Mouse (Mus musculus) spleen, adult 18-20 months (tissue): Measurements from ENCODE around the gene Tuba1c.

Source experiments
- DNase-seq, 2 experiments: peaks; one replicate each; pipeline ENCODE4 v3.0.0; 2022; ENCODE audit warnings: mixed read lengths in 2 of 2

Tuba1c gene

DNA sequence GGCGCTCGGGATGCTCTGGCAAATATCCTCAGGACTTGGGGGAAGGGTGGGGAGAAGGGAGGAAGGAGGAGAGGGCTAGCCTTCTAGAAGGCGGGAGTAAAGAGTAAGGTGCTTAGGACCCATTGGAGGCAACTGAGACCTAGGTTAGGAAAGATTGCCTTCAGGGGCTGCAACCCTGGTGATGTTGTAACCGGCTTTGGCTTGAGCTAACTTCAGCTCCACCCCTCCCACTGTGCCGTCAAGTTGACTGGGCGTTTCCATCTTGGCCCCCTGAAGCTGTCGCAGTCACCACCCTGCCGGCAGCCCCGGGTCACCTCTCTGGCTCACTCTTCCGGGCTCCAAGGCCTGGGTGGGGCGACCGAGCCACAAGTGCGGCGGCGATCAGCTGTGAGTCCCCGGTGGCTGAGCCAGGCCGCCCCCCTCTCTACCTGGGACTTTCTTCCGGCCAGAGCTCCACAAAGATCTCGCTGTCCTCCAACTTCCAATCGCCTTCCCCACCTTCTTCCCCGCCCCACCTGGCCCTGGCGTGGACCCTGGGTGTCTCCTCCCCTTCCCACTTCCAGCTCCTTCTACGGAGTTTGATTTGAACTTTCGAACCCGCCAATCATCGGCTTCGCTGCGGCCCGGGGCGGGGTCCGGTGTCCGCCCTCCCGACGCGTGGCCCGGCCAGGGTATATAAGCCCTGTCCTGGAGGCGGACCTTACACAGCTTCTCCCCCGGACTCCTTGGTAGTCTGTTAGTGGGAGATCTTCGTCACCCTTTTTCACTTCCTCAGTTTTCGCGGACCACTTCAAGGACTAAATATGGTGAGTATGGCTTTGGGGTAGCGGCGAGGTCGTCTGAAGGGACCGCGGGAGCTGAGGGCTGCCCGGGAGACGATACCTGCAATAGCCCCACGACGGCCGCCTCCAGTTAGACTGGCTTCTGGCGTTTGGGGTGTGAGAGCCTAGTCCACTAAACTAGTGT is at the start of gene Tuba1c:
Gene Tuba1c, plus strand, starts transcription at position 273 of the 966 bp plus-strand sequence.
- DNase-seq: peak; percentile 90 to 92

DNA sequence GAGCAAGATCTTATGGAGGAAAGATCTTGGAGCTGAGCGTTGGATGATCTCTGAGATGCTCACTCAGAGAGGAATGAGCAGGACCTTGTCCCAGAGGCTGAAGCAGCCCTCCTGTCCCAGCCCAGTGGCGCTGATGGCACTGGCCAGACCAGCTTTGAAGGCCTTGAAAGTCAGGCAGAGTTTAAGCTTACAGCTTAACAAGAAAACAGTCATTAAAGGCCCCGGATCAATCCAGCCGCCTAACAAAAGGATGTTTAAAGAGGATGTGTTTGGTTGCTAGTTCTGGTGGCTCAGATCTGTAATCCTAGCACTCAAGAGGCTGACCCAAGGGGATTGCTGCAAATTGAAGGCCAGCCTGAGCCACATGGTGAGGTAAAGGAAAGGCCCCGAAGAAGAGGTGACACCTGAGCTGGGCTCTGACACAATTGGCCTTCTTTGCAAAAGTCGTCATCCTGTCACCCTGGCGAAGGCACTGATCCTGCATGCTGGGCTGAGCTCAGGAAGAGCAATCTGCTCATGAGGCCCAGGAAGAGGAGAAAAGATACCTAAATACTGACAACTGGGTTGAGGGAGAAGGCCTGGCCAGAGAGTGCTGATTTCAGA is 49.6 kb upstream of the Tuba1c start:
- no peak for DNase-seq

DNA sequence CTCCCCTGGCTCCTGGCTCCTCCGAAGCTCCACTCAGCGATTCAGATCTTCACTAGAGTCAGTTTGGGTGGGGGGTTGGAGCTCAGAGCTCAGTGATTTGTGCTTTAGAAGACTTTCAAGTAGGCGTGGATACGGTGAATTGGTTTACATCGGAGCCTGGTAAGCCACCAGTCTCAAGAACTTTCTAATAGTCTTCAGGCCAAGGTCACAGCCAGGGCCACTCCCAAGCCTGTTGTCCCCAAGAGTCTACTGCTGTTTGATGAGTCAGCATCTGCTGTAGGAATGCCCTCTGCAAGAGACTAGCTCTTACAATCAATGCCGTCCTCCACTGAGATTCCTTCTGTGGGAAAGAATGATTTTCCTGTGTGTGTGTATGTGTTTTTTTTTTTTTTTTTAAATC is 47.6 kb upstream of the Tuba1c start:
- DNase-seq: no peak

DNA sequence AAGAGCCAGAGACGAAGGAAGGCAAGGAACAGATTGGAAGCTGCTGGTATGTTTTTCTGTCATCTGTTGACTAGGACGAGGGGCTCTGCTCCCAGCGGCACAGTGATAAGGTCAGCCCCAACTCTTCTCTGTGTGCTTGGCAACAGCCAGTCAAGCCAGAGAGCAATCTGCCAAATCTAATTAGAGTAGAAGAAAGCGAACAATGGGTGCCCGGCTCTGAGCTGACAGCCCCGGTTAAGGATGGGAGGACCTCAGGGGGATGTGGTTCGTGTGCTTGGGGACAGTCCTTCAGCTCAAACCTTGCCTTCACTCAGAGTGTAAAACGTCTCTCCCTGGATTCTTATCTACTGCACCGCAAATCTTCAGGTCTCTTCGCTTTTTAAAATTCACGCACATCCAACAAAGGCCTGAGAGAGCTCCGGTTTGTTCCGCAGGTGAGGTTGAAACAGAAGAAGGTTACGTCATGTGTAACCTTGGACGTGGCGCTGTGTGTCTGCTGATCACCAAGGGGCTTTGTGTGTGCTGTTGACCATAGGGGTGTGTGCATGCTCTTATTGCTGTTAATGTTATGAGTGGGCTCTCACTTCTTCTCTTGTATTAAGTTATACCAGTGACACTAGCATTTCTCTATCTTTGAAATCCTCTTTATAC is 46.1 kb upstream of the Tuba1c start:
- DNase-seq: no peak

DNA sequence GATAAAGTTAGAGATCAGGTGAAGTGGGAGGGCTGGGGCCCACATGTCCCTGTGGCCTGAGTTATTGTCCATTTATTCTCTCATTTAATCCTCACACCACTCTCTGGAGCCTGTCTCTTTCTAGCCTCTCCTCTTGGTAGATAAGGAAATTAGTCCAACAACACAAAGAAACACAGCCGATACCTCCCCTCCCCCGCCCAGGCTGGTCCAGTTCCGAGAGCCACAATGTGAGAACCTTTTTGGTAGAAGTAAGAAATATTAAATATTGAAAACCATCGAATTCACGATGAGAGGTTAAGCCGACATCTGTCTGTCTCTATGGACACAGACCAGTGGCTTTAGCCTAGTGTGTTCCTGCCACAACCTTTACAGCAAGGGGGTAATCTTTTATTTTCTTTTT is 45.0 kb upstream of the Tuba1c start:
- peak in 1 of 2 experiments; percentile 30 for DNase-seq

DNA sequence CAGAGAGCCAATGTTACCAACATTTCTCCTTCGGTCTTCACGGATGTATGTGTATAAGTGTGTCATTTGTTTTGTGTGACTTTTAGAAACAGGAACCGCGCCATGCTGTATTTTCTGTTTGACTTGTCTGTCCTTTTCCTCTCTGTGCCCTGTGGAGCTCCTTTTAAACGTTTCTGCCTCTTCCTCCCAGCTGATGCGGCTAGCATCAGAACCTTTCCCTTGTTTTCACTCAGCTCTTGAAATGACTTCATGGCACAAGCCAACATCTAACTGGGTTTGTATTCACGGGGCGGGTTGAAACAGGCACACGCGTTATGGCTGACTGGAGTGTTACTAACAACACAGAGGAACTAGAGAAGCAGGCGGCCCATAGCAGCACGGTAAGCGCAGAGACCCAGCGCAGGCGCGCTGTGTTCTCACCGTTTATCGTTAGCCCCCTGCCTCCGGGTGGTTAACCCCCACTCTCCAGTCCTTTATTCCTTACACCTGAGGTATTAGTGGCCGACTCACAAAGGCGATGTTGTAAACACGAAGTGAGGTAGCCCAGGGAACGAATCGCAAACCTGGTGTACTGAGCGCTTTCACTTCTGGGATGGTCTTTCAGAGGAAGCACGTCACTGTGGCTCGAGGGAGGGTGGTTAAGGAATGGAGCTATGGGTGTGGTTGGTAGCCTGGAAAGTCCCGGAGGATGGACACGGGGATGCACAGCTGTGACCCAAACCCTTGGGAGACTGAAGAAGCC is 44.3 kb upstream of the Tuba1c start:
- peak; percentile 67 to 71 for DNase-seq

DNA sequence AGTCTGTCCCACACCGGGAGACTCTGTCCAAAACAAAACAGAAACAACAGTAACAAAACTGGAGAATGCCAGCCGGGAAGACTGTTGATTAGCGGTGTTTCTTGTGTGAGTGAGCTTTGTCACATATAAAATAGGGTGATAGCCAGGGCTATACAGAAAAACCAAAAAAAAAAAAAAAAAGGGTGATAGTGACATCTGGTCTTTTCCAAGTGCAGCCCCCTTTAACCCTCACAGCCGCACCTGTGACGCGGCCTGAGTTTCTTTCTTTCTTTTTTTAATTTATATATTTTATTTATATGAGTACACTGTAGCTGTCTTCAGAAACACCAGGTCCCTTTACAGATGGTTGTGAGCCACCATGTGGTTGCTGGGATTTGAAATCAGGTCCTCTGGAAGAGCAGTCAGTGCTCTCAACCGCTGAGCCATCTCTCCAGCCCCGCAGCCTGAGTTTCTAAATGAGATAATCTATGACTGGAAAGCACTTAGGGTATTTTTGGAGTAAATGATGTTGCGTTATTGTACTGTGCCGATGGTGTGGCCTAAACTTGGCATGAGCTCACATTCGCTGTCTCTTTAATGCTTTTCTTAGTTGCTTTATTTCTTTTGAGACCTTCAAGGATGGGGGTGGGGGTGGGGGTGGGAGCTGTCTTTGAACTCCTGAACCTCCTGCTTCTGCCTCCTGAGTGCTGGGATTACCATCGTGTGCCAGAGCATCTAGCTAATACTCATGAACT is 43.5 kb upstream of the Tuba1c start:
- DNase-seq: no peak

DNA sequence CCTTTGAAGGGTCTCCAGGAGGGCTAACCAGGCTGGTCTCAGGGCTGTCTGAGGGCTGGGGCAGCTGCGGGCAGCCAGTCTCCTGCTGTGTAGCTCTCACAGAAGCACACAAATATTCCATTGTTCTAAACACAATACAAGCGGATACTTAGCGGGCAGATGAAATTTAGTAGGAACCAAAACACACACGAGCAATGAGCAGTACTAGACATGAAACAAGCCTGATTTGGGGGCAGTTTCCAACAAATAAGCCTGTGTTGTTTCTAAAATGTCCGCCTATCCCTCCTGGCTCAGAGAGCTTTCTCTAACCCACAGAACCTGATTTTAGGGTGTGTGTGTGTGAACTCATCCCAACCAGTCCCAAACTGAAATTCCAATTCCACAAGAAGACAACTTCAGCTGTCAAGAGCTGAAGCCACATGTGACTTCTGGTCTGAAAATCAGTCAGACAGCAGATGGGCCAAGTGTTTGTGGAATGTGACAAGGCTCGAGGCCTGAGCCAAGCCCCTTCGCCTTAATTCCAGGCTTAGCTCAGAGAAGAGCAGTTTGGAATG is 42.5 kb upstream of the Tuba1c start:
- DNase-seq: no peak

DNA sequence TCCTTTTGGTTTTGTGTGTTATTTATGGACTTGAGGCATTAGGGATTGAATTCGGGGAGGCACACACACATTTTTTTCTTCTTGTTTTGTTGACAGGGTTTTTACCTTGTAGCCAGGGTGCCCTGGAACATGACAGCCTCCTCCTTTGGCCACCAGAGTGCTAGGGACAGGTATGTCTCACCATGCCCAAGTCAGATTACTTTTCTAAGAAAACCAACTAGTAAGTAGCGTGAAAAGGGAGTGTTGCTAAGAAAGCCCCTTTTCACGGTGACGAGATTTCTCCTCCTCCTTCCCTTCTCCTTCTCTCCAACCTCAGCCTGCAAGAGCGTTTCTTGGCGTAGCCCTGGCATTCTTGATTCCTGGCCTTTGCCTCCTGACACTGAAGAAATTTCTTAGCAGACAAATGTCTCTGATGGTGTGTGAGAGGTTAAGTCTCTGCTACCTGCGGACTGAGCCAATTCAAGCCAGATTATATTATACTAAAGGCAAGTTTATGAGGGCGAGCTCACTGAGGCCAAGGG is 42.0 kb upstream of the Tuba1c start:
- no peak for DNase-seq

DNA sequence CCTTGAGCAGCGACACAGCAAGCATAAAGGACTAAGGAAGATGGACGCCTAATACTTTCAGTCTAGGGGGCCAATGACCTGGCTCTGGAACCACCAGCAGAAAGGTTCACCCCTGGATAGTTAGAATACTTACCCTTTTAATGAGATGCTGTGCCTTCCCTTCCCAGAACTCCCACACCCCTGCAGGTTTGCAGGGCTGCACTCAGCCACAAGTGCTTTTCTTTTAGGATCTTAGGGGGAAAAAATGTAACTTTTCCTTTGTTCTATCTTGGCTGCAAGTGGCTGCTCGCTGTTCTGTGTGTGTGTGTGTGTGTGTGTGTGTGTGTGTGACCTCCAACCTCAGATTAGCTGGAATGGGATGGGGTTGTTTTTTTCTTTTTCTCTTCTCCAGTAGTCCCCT is 40.9 kb upstream of the Tuba1c start:
- DNase-seq: no peak

DNA sequence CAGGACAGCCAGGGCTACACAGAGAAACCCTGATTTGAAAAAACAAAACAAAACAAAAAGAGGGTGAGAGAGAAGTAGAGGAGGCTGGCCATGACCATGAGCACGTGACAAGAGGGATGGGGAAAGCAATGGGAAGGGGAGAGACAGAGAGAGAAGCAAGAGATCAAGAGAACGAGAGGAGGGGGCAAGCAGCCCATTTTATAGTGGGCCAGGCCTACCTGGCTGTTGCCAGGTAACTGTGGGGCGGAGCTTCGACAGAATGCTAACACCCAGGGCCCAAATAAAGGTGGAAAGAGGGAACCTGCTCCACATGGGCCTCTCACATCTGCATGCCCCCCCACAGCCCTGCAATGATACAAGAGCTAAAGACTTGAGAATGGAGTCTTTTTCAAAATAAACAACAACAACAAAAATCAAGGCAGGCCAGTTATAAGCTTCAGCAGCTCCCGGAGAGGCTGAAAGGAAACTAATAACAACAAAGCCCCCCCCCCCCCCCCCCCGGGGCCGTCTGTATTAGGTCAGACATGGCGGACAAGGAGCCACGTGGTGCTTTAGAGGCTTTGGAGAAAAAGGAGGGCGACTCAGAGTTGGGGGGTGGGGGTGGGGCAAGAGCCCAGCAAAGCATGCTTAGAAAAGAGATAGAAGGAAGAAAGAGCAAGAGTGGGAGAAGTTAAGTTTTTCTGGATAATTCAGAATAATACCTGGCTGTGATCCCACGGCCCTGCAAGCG is 39.8 kb upstream of the Tuba1c start:
- no peak for DNase-seq

DNA sequence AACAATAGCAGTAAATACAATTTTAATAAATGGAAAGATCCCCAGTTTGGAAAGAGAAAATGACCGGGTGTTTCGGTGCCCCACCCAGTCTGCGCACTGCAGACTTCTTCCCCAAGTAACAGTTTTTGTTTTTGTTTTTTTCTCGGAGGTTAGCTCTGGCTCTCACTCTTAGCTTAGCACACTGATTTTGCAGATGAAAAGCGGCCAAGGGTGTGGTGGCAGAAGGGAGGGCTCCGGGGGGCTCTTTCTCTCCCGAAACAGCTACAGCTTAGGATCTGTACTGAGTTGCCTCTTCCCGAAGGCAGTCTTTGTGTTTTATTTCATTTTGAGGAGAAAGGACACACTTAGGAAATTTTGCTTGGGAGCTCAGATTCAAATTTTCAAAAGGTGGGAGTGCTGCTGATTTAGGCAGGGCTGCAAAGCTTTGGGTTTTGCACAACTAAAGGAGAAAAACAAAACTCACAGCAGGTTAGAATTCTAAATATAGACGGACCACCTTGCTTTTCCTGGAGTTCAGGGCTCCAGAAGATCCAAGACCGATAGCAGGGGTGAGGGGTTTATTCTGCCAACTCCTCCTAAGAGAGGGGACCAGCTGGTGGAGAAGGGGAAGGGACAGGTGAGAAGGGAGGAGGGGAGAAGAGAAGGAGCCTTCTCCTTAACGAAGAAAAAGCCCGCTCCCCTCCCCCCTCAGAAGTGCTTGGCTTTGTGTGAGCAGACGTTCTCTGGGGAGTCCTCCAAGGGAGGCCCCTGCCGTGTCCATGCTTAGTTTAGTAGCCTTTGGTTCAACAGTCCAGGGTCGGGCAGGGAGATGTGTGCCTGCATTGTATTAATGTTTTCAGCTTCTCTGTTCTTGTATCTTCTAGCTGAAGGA is 38.8 kb upstream of the Tuba1c start:
- DNase-seq: no peak

DNA sequence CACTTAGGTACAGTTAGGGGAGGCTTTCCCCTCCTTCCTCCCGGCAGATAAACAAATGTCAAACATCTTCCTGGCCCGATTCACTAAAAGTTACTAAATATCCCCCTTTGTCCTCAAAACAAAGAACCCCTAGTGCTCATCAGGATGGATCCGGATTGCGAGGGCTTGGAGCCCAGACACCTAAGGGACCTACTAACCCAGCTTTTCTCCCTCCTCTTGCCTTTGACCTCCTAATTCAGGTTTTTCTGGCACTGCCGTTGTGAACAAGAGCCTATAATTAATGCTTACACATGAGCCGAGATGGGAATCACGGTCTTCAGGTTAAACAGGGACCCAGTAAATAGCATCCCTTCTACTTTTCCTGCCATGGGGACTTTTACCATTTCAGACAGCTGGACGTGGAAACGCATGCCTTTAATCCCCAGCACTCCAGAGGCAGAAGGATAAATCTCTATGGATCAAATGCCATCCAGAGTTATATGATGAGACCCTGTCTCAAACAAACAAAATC is 38.1 kb upstream of the Tuba1c start:
- no peak for DNase-seq

DNA sequence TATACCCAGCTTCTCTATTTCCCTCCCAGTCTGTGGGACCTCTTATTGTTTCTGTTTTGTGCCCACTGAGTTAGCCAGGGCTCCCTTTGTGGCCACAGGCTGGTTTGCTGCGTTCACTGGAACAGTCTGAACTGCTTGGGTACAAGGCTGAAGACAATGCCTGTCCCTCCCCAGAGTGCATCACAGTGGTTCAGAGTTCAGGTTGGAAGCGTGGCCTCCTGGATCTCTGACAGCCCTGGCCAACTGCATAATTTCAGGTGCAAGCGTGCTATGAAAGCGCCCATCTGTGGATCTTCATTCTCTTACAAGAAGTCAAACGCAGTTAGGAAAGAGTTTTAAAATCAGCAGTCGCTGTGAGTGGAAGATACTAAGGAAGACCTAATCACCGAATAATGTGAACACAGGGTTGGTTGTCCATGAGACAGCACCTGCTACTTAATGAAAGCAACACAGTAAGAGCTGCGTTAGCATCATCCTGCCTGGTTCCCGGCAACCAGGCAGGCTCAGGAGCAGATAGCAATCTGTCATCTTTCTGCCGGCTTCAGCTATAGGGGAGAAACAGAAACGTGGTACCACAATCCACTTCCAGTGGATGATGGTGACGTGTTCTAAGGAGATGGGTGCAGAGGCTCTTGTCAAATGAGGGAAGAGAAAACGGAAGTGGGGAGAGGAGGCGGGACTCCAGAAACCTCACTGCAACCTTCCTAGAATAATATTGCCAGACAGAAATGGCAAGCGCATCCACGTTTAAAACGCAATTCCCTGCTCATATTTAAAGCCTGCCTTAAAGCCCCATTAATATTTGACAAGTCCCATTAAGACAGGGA is 37.4 kb upstream of the Tuba1c start:
- peak; percentile 25 to 45 for DNase-seq

DNA sequence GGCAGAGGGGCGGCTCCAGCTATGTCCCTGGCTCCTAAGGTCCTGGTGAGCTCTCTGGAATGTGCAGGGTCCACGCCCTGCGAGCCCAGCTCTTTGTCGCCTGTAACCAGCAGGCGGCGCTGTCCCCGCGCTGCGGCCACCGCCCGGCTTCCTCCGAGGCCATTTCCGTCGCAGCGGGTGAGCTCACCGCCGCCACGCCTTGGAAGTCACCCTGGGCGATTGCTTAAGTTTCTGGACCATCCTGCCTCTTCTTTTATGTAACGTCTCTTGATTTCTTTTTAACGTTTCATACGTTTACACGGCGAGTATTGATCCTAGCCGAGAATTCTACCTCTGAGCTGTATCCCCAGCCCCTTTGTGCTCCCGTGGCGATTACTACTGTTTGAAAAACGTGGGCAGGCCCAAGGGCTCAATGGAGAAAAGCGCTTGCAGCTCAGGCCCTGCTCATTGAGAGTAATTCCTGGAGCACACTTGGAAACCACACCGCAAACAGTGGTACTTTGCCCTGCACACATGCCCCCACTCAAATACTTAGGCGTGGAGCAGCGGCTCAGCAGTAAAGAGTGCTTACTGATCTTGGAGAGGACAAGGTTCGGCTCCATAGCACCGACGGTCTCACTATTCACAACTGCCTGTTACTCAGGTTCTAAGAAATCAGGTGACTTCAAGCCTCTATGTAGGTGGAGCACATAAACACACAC is 36.4 kb upstream of the Tuba1c start:
- peak; percentile 83 to 93 for DNase-seq

DNA sequence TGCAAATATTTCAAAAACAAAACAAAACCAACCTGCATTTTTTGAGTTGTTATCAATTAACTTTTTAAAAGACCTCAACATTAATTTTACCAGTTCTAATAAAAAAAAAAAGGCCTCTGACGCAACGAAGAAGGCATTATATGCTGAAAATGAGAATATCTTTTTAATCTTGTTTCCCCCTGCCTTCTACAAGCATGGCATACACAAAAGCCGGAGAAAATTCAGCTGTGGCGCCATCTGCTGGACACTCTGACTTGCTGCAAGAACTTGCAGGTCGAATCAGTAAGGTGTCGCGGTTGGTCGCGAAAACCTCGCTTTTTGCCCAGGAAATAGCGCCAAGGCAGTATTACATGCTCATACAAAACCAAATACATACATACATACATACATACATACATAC is 35.8 kb upstream of the Tuba1c start:
- DNase-seq: peak; percentile 72 to 83

DNA sequence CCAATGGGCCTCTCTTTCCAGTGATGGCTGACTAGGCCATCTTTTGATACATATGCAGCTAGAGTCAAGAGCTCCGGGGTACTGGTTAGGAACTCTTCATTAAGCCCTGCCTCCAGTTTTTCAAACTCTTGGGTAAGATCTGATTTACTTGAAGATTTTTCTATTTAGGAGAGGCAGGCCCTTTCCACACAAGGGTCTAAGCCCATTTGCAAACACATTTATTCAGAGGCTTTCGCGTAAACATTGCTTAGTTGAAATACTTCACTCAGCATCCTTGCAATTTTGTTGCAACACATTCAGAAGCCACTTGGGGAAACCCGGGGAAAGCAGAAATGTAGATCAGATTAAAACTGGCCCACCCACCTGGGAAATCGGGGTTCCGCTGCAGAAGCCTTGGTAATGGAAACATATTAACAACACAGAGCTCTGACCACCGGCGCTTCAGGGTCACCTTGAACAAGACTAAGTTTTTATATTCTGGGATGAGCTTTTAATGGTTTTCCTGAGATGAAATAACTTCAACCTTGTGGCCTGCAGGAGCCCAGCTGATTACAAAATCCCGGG is 34.7 kb upstream of the Tuba1c start:
- DNase-seq: no peak

DNA sequence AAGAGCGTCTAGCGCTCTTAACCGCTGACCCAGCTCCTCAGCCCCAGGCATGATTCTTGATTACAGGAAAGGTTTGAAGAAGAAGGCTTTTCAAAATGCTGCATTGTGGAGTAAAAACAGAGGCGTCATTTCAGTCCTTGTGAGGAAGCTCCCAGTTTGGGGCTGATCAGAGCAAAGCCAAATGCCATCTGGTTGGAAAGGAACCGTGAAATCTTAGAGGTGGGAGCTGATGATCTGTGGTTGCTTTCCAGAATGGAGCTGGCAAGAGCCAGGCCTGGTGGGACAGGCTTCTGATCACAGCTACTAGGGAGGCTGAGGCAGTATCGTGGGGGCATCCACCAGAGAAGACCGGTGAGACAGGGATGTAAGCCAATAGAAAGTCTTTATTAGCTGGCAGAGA is 32.9 kb upstream of the Tuba1c start:
- no peak for DNase-seq
